ENCODE assay signal across 19 mouse cellular contexts in genomic region chr7:29558744-29559143, GRCm38 (mm10). TPM values are rescaled to one million over a fixed set of nuclear protein-coding genes. Genes with fewer than 3 reads are reported as not detected.
DNase-seq lines count a peak whose midpoint lies in the region; ATAC-seq and TF ChIP-seq lines count a peak whose summit lies in the region.
"Had no signal": no experiment of that assay in that cellular context is flagged by ENCODE, and none has a peak within 500 bp of the region (broad histone marks: within the 10 kb centered on the region; RNA-seq: fewer than 3 reads in every experiment).

No protein-coding gene starts in this region.

- intact Hi-C loops in left cerebral cortex, postnatal 36 days (cut with DNase I): no loop called here

- 0 out of 2 replicates have a peak, but pooled peaks have one; percentile 2 for TF ChIP-seq CTCF in kidney, adult 2 months (conservative IDR thresholded peaks at IDR 0.05; ENCODE audit: insufficient read depth, insufficient read length, low read depth, low read length)
- peak; percentile 24 for TF ChIP-seq CTCF in midbrain, postnatal 0 days (IDR thresholded peaks at IDR 0.05)
- TF ChIP-seq CTCF in stomach, postnatal 0 days (IDR thresholded peaks at IDR 0.05; ENCODE audit: low read depth): peak; percentile 58

- 77% methylated on average over 1 of the region's 1 CpGs for WGBS in kidney, adult 2 months
- WGBS in kidney, embryonic 16.5 days: 88% methylated on average over 1 of the region's 1 CpGs
- 83% methylated on average over 1 of the region's 1 CpGs for WGBS in midbrain, postnatal 0 days
- 90% methylated on average over 1 of the region's 1 CpGs for WGBS in midbrain, embryonic 15.5 days
- 59% methylated on average over 1 of the region's 1 CpGs for WGBS in stomach, postnatal 0 days

- no peaks in the 10 kb centered on the region for H3K4me1 ChIP-seq in kidney, adult 2 months (ENCODE audit: control insufficient read depth, insufficient read depth, low read length)
- H3K4me1 ChIP-seq in kidney, embryonic 16.5 days (ENCODE audit: insufficient read depth, low read length): no peaks in the 10 kb centered on the region; the same call in 1 of the 2 replicates
- no peaks in the 10 kb centered on the region for H3K4me1 ChIP-seq in midbrain, postnatal 0 days (ENCODE audit: insufficient read depth, low read length)
- no peaks in the 10 kb centered on the region for H3K4me1 ChIP-seq in midbrain, embryonic 15.5 days
- H3K4me1 ChIP-seq in stomach, postnatal 0 days (replicated peaks; ENCODE audit: control insufficient read depth, insufficient read depth): no peaks in the 10 kb centered on the region
- H3K4me1 ChIP-seq: midbrain, embryonic 10.5 days; neural tube, embryonic 15.5 days had no signal

- H3K4me2 ChIP-seq in kidney, embryonic 16.5 days (replicated peaks; ENCODE audit: low read depth, low read length): no peak overlapping the region
- H3K4me2 ChIP-seq in midbrain, postnatal 0 days (ENCODE audit: low read depth, low read length, poor library complexity, severe bottlenecking): no peak overlapping the region
- H3K4me2 ChIP-seq in midbrain, embryonic 15.5 days: no peak overlapping the region
- H3K4me2 ChIP-seq in stomach, postnatal 0 days (replicated peaks; ENCODE audit: low read depth): no peak overlapping the region
- H3K4me2 ChIP-seq: limb, embryonic 15.5 days; neural tube, embryonic 15.5 days had no signal

- no peak overlapping the region for H3K27ac ChIP-seq in kidney, adult 2 months (ENCODE audit: insufficient read depth, low read depth, low read length)
- no peak overlapping the region for H3K27ac ChIP-seq in kidney, embryonic 16.5 days (ENCODE audit: low read length)
- H3K27ac ChIP-seq in midbrain, postnatal 0 days (ENCODE audit: low read depth, low read length): no peak overlapping the region
- H3K27ac ChIP-seq in midbrain, embryonic 15.5 days: no peak overlapping the region
- H3K27ac ChIP-seq in stomach, postnatal 0 days (replicated peaks): no peak overlapping the region
- H3K27ac ChIP-seq: gastrocnemius, adult 2 months; limb, embryonic 15.5 days; midbrain, embryonic 10.5 days; neural tube, embryonic 15.5 days had no signal

- H3K4me3 ChIP-seq in kidney, adult 2 months (ENCODE audit: insufficient read depth, low read depth, low read length): no peak overlapping the region
- no peak overlapping the region for H3K4me3 ChIP-seq in kidney, embryonic 16.5 days (ENCODE audit: low read length)
- H3K4me3 ChIP-seq in midbrain, postnatal 0 days (ENCODE audit: low read depth, low read length): no peak overlapping the region
- H3K4me3 ChIP-seq in midbrain, embryonic 15.5 days: no peak overlapping the region
- no peak overlapping the region for H3K4me3 ChIP-seq in stomach, postnatal 0 days (ENCODE audit: low read depth, low read length)
- H3K4me3 ChIP-seq: gastrocnemius, adult 2 months; limb, embryonic 15.5 days; midbrain, embryonic 10.5 days; neural tube, embryonic 15.5 days had no signal

- no peaks in the 10 kb centered on the region for H3K27me3 ChIP-seq in kidney, adult 2 months (replicated peaks; ENCODE audit: control insufficient read depth, insufficient read depth, low read length)
- H3K27me3 ChIP-seq in kidney, embryonic 16.5 days (ENCODE audit: insufficient read depth, low read length): no peaks in the 10 kb centered on the region
- H3K27me3 ChIP-seq in midbrain, postnatal 0 days (ENCODE audit: insufficient read depth, low read length): no peaks in the 10 kb centered on the region
- H3K27me3 ChIP-seq in midbrain, embryonic 15.5 days (replicated peaks): no peaks in the 10 kb centered on the region
- no peaks in the 10 kb centered on the region for H3K27me3 ChIP-seq in stomach, postnatal 0 days (ENCODE audit: control insufficient read depth, insufficient read depth, low read length)
- H3K27me3 ChIP-seq: limb, embryonic 15.5 days; neural tube, embryonic 15.5 days had no signal

- no peak for TF ChIP-seq POLR2A in kidney, adult 2 months (IDR thresholded peaks at IDR 0.05; ENCODE audit: low read depth, low read length)

- no peaks in the 10 kb centered on the region for H3K9me3 ChIP-seq in kidney, embryonic 16.5 days (ENCODE audit: low read length)
- no peaks in the 10 kb centered on the region for H3K9me3 ChIP-seq in midbrain, postnatal 0 days (ENCODE audit: low read length)
- H3K9me3 ChIP-seq in midbrain, embryonic 15.5 days: no peaks in the 10 kb centered on the region
- no peaks in the 10 kb centered on the region for H3K9me3 ChIP-seq in stomach, postnatal 0 days (ENCODE audit: control insufficient read depth, low read length)
- H3K9me3 ChIP-seq: G1E; limb, embryonic 15.5 days; midbrain, embryonic 10.5 days; neural tube, embryonic 15.5 days had no signal

- DNase-seq in embryo, embryonic 10.5 days (ENCODE audit: low spot score): peak; percentile 1
- DNase-seq in embryo, embryonic 9.5 days (ENCODE audit: extremely low spot score): no peak
- DNase-seq in kidney, adult 2 months: no peak
- DNase-seq in midbrain, postnatal 0 days (ENCODE audit: low spot score): peak; percentile 2
- no peak for DNase-seq in stomach, postnatal 0 days (ENCODE audit: low spot score)
- no peak for DNase-seq in left cerebral cortex, postnatal 36 days (ENCODE audit: low spot score in 2 of 2)
- DNase-seq: cerebellum, adult 11 months; gastrocnemius, adult 2 months; kidney, adult 11 months; layer of hippocampus, postnatal 36 days; lung, adult 18-20 months; right cerebral cortex, adult 18-20 months had no signal

- no peak overlapping the region for H3K9ac ChIP-seq in kidney, embryonic 16.5 days (replicated peaks; ENCODE audit: low read length)
- H3K9ac ChIP-seq in midbrain, postnatal 0 days (replicated peaks; ENCODE audit: low read length, poor library complexity, severe bottlenecking): no peak overlapping the region
- H3K9ac ChIP-seq in midbrain, embryonic 15.5 days: no peak overlapping the region
- H3K9ac ChIP-seq in stomach, postnatal 0 days (ENCODE audit: low read length): no peak overlapping the region
- H3K9ac ChIP-seq: limb, embryonic 15.5 days; neural tube, embryonic 15.5 days had no signal

- no peak for ATAC-seq in kidney, embryonic 16.5 days (ENCODE audit: low FRiP score, low TSS enrichment)
- ATAC-seq in midbrain, postnatal 0 days (ENCODE audit: low FRiP score): no peak
- no peak for ATAC-seq in midbrain, embryonic 15.5 days (replicated peaks)
- ATAC-seq in stomach, postnatal 0 days (ENCODE audit: low FRiP score, low TSS enrichment): no peak
- ATAC-seq: hindbrain, embryonic 16.5 days had no signal

- no peaks in the 10 kb centered on the region for H3K36me3 ChIP-seq in kidney, adult 2 months (ENCODE audit: control insufficient read depth, insufficient read depth, low read length)
- no peaks in the 10 kb centered on the region for H3K36me3 ChIP-seq in kidney, embryonic 16.5 days (ENCODE audit: insufficient read depth, low read length)
- H3K36me3 ChIP-seq in midbrain, postnatal 0 days (ENCODE audit: insufficient read depth, low read length): no peaks in the 10 kb centered on the region
- H3K36me3 ChIP-seq in midbrain, embryonic 15.5 days (replicated peaks): no peaks in the 10 kb centered on the region
- no peaks in the 10 kb centered on the region for H3K36me3 ChIP-seq in stomach, postnatal 0 days (ENCODE audit: control insufficient read depth, insufficient read depth, low read length)
- H3K36me3 ChIP-seq: G1E; limb, embryonic 15.5 days; midbrain, embryonic 10.5 days; neural tube, embryonic 15.5 days had no signal

- no peak for TF ChIP-seq EP300 in stomach, postnatal 0 days (optimal IDR thresholded peaks at IDR 0.05)

RNA-seq across cellular contexts. Expression of gene Sipa1l3, which starts 40.3 kb away (rescaled TPM):
- 44.6 and 51.0 TPM in 2 replicates for polyA plus RNA-seq in kidney, adult 2 months (2012; rRNA removed)
- 15.3 and 15.8 TPM in 2 replicates for polyA plus RNA-seq in kidney, embryonic 16.5 days (2015; fragmentation: Nextera tagmentation; extraction: Ambion mirVana)
- 72.8 and 80.7 TPM in 2 replicates for total RNA-seq in midbrain, postnatal 0 days (2014; rRNA removed)
- polyA plus RNA-seq in midbrain, postnatal 0 days (2015; fragmentation: Nextera tagmentation; extraction: Ambion mirVana): 12.9 and 13.9 TPM in 2 replicates
- 19.0 and 22.4 TPM in 2 replicates for polyA plus RNA-seq in midbrain, embryonic 15.5 days (2015; fragmentation: Nextera tagmentation; extraction: Ambion mirVana)
- 9.7 TPM in 2 replicates for polyA plus RNA-seq in stomach, postnatal 0 days (2015; fragmentation: Nextera tagmentation; extraction: Ambion mirVana)
- 10 to 100 TPM; 41.2 to 65.2 TPM for total RNA-seq in left cerebral cortex, postnatal 36 days (2021)

Comparison
In these comparisons a context has a peak if more than half of its experiments do, and no peak if none do; other contexts are left out.
1. DNase-seq: peak in embryo, embryonic 10.5 days (single experiment) and midbrain, postnatal 0 days (single experiment); none in embryo, embryonic 9.5 days (single experiment), kidney, adult 2 months (single experiment), stomach, postnatal 0 days (single experiment) and left cerebral cortex, postnatal 36 days (0 of 2).
2. CTCF ChIP-seq: peak in every context shown above with its lines; median percentile 58 in stomach, postnatal 0 days; 24 in midbrain, postnatal 0 days; 2 in kidney, adult 2 months.